Mouse (Mus musculus): ENCODE measurements around the gene Tmem171. TPM values are rescaled to one million over a fixed set of nuclear protein-coding genes. Genes with fewer than 3 reads are reported as not detected.

Tmem171 gene
- total RNA-seq, 2 experiments from 2014 or later = 0.58 TPM; not detected in 1

DNA sequence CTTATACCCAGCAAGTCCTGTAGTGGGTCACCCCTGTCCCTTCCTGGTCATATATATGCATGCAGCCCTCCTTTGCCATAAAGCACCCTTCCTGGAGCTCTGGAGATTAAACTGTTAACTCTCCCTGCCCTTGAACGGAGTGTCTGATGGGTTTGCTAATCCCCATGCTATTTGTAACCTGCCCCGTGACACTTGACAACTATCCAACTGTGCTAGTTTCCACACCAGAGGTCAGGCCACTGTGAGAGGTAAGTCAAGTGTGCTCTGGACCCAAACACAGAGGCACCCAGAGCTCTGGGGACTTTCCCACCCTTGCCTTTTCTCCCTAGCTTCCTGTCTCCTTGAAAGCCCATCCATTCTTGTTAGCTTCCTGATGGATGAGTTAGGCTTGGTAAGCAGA, 912 bp upstream of the Tmem171 start:
- DNase-seq (ENCODE audit: low spot score in 2 of 2) = no peak

DNA sequence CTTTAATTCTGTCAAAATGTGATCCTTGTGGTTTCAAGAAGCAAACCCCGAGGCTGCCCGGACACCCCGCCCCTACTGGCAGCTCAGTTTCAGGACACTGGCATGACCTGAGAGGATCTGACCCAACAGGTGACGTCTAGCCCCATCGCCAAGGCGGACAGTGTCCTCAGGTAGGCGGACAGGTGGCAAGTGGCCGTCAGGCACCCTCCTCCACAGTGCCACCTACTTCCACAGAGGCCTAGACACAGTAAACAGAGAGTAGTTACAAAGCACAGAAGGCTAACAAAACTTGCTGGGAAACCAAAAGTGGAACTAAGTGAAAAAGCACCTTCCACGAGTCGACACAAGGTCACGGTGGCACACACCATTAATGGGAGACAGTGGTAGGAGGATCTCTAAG, 1.3 kb downstream of the Tmem171 start:
- no peak for DNase-seq (ENCODE audit: low spot score in 2 of 2)

DNA sequence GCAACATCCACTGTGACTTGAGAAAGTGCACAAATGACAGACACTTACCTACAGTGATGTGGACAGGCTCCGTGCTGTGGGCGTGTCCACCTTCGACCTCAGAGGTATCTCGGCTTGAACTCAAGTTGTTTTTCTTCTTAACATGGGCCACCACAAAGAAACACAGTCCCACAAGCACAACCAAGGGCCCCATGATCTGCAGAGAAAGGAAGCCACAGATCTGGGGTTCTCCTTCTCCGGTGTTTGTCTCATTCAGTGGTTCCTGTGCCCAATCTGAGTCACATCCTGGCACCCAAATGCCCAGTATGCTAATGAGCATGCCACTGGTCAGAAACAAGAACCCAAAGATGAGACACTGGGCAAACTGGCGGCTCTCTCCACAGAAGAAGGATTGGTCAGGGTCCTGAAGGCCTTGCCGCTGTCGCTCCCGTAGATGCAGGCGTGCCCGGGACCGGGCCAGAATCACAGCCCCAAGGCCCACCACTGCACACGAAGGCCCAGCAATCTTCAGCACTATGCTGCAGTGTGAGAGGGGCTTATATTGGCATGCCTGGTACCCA, 2.6 kb downstream of the Tmem171 start:
- no peak for DNase-seq (ENCODE audit: low spot score in 2 of 2)

DNA sequence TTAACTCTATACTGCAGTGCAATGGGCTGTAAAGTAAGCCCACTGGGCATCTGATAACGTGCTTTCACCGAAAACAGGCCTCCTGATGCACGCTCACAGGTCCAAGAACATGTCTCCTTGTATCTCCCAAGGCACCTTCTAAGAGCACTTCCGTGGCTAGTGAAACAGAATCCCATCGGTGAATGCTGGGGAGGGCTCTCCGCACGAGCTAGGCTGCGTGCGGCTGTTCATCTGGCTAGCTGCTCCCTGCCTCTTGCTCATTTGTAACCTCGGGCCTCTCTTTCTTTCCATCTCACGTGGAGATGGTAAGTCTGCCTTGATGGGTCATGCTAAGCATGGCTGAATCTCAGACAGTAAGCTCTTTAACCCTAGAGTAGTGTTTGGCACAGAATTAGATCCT, 3.7 kb downstream of the Tmem171 start:
- no peak for DNase-seq (ENCODE audit: low spot score in 2 of 2)

DNA sequence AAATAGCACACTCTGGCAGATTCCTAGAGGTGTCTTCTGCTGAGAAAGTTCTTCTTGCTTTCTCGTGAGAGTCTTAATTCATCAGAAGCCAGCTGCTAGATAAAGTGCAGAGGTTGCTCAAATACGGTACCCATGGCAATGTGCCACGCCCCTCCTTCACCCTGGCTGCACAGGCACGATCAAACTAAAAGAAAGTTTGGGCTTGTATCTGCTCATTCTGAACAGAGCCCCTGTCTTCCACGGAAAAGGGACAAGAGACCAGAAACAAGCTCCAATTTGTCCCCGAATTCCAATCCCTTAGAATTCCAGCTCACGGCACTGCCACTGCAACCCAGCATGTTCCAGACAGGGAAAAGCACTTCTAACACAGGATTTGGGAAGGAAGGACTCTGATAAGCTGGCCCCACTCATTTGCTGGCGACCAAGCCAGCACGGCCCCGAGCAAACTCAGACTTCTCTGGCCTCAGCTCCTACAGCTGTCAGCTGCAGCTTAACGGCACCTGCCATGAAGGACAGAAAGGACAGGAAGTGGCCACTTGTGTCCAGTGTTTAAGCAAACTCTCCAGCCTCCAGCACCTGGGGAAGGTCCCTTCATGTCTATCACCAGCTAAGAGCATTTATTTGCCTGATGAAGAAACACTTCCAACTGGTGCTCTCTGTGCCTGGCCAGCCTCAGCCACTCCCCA, 4.9 kb downstream of the Tmem171 start:
- no peak for DNase-seq (ENCODE audit: low spot score in 2 of 2)

DNA sequence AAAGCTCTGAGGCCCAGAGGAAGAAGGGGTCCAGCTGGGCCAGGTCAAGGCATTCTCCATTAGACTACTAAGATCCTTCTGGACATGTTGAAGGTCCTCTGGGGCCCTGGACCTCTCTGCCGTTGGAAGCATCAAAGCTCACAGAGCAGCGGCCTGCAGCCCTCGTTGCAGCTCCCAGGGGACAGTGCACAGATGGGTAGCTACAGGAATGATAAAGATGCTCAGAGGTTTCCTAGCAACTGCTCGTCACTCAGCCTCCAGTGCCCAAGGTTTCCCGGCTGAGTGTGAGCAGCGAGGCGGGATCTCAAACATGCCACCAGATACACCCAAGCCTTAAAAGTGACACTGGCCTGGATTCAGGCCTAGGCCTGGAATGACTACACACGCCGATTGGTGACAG, 6.7 kb downstream of the Tmem171 start:
- peak in 1 of 2 experiments; percentile 12 for DNase-seq (ENCODE audit: low spot score in 2 of 2)

DNA sequence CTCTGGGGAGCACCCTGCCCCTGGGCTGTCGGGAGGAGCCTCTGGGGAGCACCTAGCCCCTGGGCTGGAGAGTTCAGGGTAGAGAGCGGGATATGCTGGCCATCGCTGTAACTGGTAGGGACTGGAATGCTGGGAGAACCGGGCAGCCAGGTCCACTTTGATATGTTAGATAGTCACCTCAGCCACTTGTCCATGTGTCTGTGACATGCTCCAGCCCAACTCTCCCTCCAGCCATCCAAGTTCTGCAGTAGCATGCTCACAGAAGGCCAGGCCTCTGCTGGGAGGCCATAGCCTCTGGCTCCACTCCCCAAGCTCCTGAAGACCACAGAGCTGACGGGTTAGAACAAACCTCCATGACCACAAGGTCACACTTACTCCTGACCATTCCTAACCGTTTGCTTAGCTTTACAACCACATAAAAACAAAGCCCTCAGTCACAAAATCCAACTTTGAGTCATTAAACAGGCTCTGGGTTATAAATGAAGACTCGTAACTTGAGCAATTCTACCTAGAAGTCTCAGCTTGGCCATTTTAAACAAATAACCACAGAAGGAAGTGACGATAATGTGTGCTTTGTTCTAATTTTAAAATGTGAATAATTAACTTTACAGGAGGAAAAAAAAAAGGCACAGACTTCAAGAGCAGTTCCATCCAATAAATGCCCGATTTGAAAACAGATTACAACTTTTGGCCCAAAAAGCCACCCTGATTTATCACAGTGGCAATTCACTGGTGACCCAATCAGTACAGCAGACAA, 10.3 kb downstream of the Tmem171 start:
- no peak for DNase-seq (ENCODE audit: low spot score in 2 of 2)

DNA sequence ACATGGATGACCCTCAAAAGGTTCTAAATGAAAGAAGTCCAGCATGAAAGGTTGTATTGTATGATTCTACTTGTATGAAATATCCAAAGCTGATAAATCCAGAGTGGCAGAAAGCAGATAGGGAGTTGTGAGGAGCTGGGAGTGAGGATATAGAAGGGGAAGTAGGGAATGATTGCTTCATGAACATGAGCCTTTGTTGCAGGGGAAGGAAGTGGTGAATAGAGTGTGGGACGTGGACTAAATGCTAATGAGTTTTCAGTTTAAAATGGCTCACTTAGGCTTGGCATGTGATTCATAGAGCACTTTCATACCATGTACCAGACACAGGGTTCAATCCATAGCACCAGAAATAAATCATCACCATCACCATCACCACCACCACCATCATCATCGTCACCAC, 11.2 kb downstream of the Tmem171 start:
- DNase-seq (ENCODE audit: low spot score in 2 of 2) = no peak

DNA sequence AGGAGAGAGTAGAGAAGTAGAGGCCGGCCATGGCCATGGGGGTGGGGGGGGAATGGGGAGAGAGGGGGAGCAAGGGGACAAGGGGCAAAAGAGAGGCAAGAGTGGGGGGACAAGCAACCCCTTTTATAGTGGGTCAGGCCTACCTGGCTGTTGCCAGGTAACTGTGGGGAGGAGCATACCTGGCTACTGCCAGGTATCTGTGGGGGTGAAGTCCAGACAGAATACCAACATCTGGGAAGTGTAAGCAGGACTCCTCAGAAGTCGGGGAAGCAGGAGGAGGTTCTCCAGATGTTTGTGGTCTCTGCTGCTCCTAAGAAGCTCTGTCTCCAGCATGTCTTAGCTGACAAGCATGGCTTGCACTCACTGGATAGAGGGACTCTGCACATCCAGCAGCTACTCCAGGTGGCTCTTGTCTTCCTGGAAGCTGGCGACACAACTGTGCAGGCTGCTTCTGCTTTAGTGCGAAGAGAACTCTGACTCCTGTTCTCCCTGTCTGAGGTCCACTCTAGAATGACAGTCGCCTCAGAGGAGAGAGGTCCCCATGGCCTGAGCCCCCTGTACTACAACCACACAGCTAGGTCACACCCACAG, 14.1 kb downstream of the Tmem171 start:
- no peak for DNase-seq (ENCODE audit: low spot score in 2 of 2)

DNA sequence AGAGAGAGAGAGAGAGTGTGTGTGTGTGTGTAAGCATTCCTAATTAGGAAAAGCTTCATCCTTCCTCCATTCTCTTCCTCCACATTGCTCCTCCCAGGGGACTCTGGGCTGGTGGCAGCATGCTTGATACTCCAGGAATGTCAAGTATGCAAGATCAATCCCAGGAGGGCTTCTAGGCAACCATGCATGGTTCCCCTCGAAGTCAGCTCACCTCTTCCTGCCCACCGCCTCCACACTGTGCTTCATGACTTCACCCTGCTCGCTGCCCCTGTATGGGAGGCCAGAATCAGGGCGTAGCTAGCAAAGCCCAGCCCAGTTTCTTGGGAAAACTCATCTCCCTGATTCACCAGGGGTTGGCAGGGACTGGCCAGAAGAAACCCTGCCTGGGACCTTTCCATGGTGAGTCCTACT, 15.0 kb downstream of the Tmem171 start:
- DNase-seq (ENCODE audit: low spot score in 2 of 2) = no peak

DNA sequence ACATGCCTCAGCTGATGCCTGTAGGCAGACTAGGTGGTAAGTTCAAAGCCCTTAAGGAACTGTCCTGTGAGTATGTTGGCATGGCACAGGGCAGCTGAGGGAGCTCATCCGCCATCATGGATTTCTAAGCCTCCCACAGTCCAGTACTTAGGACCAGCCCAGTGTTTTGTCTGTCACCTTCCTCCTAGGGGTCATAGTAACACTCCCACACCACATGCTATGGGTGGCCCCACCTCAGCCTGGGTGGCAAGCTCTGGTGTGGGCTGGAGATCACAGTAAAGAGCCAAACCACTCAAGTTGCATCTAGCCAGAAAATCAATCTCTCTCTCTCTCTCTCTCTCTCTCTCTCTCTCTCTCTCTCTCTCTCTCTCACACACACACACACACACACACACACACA, 15.4 kb downstream of the Tmem171 start:
- no peak for DNase-seq (ENCODE audit: low spot score in 2 of 2)

DNA sequence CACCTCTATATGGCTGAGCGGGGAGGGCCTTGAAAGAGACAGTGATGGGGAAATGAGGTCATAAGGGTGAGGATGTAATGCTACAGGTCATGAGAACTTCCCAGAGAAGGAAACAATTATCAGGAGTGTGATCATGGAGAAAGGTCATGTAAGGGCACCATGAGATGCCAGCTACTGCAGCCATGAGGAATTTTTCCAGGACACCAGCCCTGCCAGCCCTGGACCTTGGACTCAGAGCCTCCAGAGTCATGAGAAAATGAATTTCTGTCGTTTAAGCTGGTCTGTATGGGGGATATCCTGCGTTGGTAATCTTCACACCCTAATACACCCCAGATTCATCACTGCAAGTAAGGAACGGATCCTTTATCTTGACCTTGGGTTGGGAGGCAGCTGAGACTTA, 20.7 kb downstream of the Tmem171 start:
- no peak for DNase-seq (ENCODE audit: low spot score in 2 of 2)

DNA sequence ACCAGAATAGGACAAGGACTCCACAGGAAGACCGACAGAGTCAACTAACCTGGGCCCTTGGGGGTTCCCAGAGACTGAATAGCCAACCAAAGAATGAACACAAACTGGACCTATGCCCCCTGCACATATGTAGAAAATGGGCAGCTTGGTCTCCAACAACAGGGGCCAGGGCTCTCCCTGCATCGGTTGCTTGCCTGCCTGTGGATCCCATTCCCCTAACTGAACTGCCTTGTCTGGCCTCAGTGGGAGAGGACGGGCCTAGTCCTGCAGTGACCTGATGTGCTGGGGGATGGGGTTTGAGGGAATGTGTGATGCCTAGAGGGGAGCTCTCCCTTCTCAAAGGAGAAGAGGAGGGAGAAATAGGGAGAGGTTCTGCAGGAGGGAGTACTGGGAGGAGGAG, 25.3 kb downstream of the Tmem171 start:
- DNase-seq (ENCODE audit: low spot score in 2 of 2) = no peak

DNA sequence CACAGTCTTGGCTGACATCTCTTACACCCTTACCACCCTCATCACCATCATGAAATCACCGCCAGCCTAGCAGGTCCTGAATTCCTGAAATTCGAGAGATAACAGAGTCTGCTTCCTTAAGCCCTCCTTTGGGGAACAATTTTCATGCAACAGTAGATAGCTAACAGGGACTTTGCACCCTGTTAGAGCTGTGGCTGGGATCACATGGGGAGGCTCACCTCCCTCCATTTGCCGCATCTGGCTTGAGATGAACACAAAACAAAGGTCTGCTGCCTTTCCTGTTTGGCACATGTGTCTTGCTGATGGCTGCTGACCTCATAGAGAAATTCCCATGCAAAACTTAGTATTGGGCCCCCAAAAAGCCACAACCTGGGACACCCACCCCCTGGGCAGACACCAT, 27.3 kb downstream of the Tmem171 start:
- DNase-seq (ENCODE audit: low spot score in 2 of 2) = no peak

DNA sequence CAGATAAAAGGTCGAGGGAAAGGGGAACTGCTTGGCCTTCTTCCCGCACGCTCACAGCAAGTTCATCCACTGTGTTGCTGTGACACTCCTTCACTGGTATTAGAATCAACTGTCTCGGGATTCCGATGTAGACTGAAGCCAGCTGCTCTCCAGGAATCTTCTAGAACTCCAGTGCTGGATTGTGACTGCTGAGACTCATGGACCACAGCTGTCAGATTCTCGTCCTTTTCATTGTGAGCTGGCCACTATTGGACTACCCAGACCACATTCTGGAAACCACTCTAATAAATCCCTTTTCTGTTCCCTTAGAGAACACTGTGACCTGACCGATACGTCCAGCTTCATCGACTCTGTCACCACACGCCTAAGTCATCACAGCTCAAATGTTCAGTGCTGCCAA, 29.4 kb downstream of the Tmem171 start:
- DNase-seq (ENCODE audit: low spot score in 2 of 2) = no peak

DNA sequence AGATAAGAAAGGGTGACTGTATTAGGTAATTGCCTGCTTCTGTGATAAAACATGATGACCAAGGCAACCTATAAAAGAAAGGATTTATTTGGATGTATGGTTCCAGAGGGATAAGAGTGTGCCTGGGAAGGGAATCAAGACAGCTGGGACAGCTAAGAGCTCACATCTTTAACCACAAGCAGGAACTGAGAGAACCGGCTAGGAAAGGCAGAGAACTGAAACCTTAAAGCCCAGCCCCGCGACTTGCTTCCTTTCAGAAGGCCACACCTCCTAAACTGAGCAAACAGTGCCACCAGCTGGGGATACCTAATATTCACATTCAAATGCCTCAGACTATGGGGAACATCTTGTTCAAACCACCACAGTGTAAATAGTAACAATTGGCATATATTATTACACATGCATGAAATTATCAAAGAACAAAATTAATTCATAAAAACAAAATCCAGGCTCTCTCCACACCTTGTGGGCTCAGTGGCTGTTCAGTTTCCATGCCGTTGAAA, 32.4 kb downstream of the Tmem171 start:
- no peak for DNase-seq (ENCODE audit: low spot score in 2 of 2)

DNA sequence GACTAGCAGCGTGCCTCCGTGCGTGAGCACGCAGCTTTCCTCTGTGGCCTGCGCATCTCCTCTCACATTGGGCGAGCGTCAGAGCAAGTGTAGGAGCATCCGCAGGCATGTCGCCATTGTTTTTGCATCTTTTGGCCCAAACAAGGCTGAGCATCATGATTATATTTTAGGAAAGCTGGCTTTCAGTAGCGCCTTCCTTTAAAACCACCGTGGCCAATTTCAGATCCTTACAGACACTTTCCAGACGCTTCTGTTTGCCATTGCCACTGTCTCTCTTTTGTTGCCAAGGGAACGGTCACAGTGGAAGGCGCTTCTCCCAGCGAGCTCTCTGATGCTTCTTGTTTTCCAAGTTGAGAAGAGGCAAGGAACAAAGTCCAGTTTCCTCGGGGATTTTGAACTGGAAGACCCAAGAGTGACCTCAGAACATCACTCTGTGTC, 38.6 kb downstream of the Tmem171 start:
- DNase-seq (ENCODE audit: low spot score in 2 of 2) = peak; percentile 32

DNA sequence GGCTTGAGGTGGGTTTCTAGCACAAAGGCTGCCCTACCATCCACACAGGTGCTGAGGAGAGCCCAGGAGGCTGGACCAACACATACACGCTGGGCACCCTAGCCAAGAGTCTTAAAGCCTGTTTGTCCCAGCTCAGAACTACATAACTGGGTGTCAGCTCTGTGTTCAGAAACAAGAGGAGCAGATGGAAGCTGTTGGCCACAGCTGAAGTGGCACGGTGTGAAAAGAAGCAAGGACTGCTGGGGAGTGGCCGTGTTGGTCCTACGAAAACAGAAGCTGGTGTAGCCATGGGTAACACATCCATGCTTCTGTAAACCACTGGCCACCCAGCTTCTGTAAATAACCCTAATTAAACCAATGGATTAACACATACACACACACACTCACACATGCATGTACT, 39.3 kb downstream of the Tmem171 start:
- DNase-seq (ENCODE audit: low spot score in 2 of 2) = no peak

DNA sequence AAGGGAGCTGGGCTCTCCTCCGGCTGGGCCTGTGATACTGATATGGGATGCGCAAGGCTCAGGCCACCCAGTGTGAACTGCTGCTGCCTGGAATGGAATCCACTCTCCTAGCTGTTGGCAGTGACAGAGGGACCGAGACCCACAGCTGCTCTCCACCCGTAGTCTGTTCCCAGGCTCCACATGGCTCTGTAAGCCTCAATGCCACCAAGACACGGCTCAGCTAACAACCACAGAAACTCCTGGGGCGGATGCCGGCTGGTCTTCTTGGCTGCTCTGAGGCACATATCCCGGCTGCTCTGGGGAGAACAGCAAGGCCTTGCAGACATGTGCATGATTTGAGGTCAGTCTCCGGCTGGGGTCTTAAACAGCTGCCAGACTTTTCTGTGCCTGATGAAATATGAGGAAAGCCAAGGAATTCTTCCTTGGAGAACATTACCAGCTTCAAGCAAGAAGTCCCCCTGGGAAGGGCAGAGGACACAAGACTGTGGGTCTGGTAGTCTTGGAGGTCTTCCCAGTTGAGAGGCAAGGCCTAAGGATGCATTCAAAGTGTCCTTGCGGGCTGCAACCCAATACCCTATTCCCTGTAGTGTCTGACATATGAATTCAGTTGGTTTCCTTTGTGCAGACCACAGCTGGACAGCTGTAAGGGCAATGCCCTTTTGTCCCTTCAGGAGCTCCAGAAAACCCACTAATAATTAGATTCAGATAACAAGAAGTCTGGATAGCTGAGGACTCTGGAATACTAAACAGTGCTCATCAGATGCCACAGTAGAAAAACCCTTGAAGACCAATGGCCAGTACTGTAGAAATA, 40.3 kb downstream of the Tmem171 start:
- DNase-seq (ENCODE audit: low spot score in 2 of 2) = peak in 1 of 2 experiments; percentile 28

DNA sequence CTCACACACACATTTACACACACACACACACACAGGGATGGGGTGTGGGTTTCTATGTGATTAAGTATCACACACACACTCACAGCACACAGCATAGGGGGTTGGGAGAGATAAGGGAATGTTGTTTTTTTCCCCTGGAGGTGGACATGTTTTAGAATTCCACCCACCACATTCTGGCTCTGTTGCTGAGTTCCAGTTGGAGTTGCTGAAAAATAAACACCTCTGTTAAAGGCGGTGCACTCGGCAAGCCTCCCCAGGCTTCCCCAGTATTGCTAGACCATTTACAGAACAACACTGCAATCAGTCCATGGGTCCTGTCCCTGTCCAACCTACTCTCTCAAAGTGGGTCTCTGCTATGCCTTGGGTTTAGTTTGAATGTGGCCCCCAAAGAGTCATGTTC, 42.4 kb downstream of the Tmem171 start:
- DNase-seq (ENCODE audit: low spot score in 2 of 2) = no peak
